Mouse (Mus musculus) ES-Bruce4 (cell line): ENCODE measurements around the gene Eprs. TPM values are rescaled to one million over a fixed set of nuclear protein-coding genes. Genes with fewer than 3 reads are reported as not detected.

Experiments used
- H3K27ac ChIP-seq: 2 replicates; pipeline ENCODE4 v1.5.1; 2012; ENCODE audit warnings: low read length, inconsistent platforms; ENCODE audit not compliant: insufficient read depth
- H3K27me3 ChIP-seq: 2 replicates; pipeline ENCODE4 v1.6.1; 2012; ENCODE audit warnings: mild to moderate bottlenecking, low read length, inconsistent platforms; ENCODE audit not compliant: control insufficient read depth, poor library complexity, insufficient read depth, severe bottlenecking
- H3K36me3 ChIP-seq: 2 replicates; pipeline ENCODE4 v1.6.1; 2012; ENCODE audit warnings: inconsistent platforms, mild to moderate bottlenecking, low read length, moderate library complexity; ENCODE audit not compliant: control insufficient read depth, poor library complexity, insufficient read depth, severe bottlenecking
- H3K4me1 ChIP-seq: one replicate; pipeline ENCODE4 v1.8.1; 2011; ENCODE audit warnings: low read length; ENCODE audit not compliant: control insufficient read depth, insufficient read depth
- H3K4me3 ChIP-seq: 2 replicates; pipeline ENCODE4 v1.5.1; 2011; ENCODE audit warnings: low read depth, mild to moderate bottlenecking, low read length
- H3K9ac ChIP-seq: 2 replicates; pipeline ENCODE4 v1.6.1; 2012; ENCODE audit warnings: low read depth, mild to moderate bottlenecking, inconsistent platforms; ENCODE audit not compliant: poor library complexity, severe bottlenecking
- H3K9me3 ChIP-seq: replicated peaks from 2 replicates; pipeline ENCODE4 v1.6.1; 2012; ENCODE audit warnings: mild to moderate bottlenecking, low read length, inconsistent platforms; ENCODE audit not compliant: control insufficient read depth, poor library complexity, insufficient read depth, severe bottlenecking
- CTCF ChIP-seq: IDR thresholded peaks from one replicate; pipeline ENCODE4 v1.8.1; 2011; ENCODE audit warnings: low read depth, low read length
- EP300 ChIP-seq: IDR thresholded peaks from 2 replicates; pipeline ENCODE4 v1.6.1; 2011; ENCODE audit warnings: low read depth, low read length; ENCODE audit not compliant: insufficient read depth
- POLR2A ChIP-seq: IDR thresholded peaks from one replicate; pipeline ENCODE4 v1.8.1; 2011; ENCODE audit warnings: low read length; ENCODE audit not compliant: insufficient read depth
- polyA plus RNA-seq: library from polyadenylated mRNA; stranded (reverse); fragments of >200 nt; gene quantifications from 2 replicates; pipeline ENCODE4 v1.2.4, GENCODE M21; 2011; ENCODE audit warnings: low read depth; ENCODE audit not compliant: missing spikeins, insufficient read depth, insufficient read length

Eprs gene
- polyA plus RNA-seq, 1 experiment: 189 TPM

GRCm38 (mm10) chr1:185431245-185431997 is 68.6 kb downstream of the Eprs start:
- TF ChIP-seq POLR2A (no peak), CTCF (no peak), EP300 (no peak)
- Histone ChIP-seq H3K27me3 (no peaks in the 10 kb centered on the region), H3K9ac (no peak overlapping the region), H3K27ac (no peak overlapping the region), H3K4me3 (no peak overlapping the region), H3K9me3 (peaks cover 15% of the 10 kb centered on the region), H3K36me3 (peaks cover 22% of the 10 kb centered on the region), H3K4me1 (no peaks in the 10 kb centered on the region)

- no peak overlapping the region for H3K9ac ChIP-seq
- no peaks in the 10 kb centered on the region for H3K4me1 ChIP-seq
- H3K36me3 ChIP-seq: peaks cover 19% of the 10 kb centered on the region
- H3K27me3 ChIP-seq: no peaks in the 10 kb centered on the region
- H3K9me3 ChIP-seq: peaks cover 15% of the 10 kb centered on the region
- TF ChIP-seq CTCF (no peak), POLR2A (no peak), EP300 (no peak)
- H3K27ac ChIP-seq: no peak overlapping the region
- no peak overlapping the region for H3K4me3 ChIP-seq
Observed at GRCm38 (mm10) chr1:185431998-185432317, 69.1 kb downstream of the Eprs start.

GRCm38 (mm10) chr1:185433112-185433511 is 70.3 kb downstream of the Eprs start:
- Histone ChIP-seq H3K27me3 (no peaks in the 10 kb centered on the region), H3K36me3 (peaks cover 9% of the 10 kb centered on the region), H3K4me3 (no peak overlapping the region), H3K9ac (no peak overlapping the region), H3K4me1 (no peaks in the 10 kb centered on the region), H3K9me3 (peaks cover 8% of the 10 kb centered on the region), H3K27ac (no peak overlapping the region)
- TF ChIP-seq EP300 (no peak), CTCF (no peak), POLR2A (no peak)

- no peaks in the 10 kb centered on the region for H3K9me3 ChIP-seq
Observed at GRCm38 (mm10) chr1:185438841-185439580, 76.2 kb downstream of the Eprs start.

GRCm38 (mm10) chr1:185441703-185442472 is 79.0 kb downstream of the Eprs start:
- H3K4me1 ChIP-seq: no peaks in the 10 kb centered on the region
- no peaks in the 10 kb centered on the region for H3K27me3 ChIP-seq
- no peak overlapping the region for H3K27ac ChIP-seq
- H3K36me3 ChIP-seq: no peaks in the 10 kb centered on the region
- TF ChIP-seq EP300 (no peak), POLR2A (no peak), CTCF (no peak)
- H3K9me3 ChIP-seq: no peaks in the 10 kb centered on the region
- no peak overlapping the region for H3K4me3 ChIP-seq
- no peak overlapping the region for H3K9ac ChIP-seq

More at GRCm38 (mm10) chr1:185438841-185439580, 76.2 kb downstream of the Eprs start:
- Histone ChIP-seq H3K4me1 (no peaks in the 10 kb centered on the region), H3K36me3 (no peaks in the 10 kb centered on the region), H3K4me3 (no peak overlapping the region), H3K9ac (no peak overlapping the region), H3K27ac (no peak overlapping the region), H3K27me3 (no peaks in the 10 kb centered on the region)
- TF ChIP-seq POLR2A: no peak

- Histone ChIP-seq H3K4me3 (no peak overlapping the region), H3K27me3 (no peaks in the 10 kb centered on the region), H3K4me1 (no peaks in the 10 kb centered on the region), H3K9me3 (no peaks in the 10 kb centered on the region), H3K27ac (no peak overlapping the region), H3K36me3 (no peaks in the 10 kb centered on the region), H3K9ac (no peak overlapping the region)
- TF ChIP-seq EP300: no peak
- TF ChIP-seq POLR2A: no peak
- no peak for TF ChIP-seq CTCF
Observed at GRCm38 (mm10) chr1:185448936-185449335, 86.1 kb downstream of the Eprs start.
